Mouse (Mus musculus): ENCODE measurements around the gene Scube1.

DNA sequence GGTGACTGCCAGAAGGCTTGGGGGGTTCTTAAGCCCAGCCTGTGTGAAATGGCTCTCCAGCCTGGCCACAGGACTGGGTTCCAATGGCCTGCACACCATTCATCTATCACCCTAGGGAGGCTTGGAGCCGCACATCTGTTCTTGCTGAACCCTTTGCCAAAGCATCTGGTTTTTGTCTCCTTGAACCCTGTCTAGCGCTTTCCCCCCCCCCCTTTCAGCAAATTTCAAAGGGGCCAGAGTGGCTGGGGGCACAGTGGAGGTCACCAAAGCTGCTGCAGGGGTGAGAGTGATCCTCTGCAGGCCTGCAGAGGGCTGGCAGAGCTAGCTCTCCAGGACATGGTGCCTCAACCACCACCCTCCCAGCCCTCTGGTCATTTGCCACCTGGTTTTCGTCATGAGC lies 85.7 kb downstream of the Scube1 start:
- TF ChIP-seq CTCF (IDR thresholded peaks at IDR 0.05; ENCODE audit: borderline replicate concordance, extremely low read depth, insufficient read depth, insufficient read length) (no peak), POLR2A (IDR thresholded peaks at IDR 0.05; ENCODE audit: borderline replicate concordance, extremely low read depth, insufficient read depth, insufficient read length, poor library complexity, severe bottlenecking) (no peak)

All from brain, embryonic 14.5 days (tissue).